Comparison of ENCODE assay signal across 17 mouse cellular contexts in genomic region chr2:92438567-92438966, GRCm38 (mm10). TPM values are rescaled to one million over a fixed set of nuclear protein-coding genes. Genes with fewer than 3 reads are reported as not detected.
DNase-seq lines count a peak whose midpoint lies in the region; ATAC-seq and TF ChIP-seq lines count a peak whose summit lies in the region.
"Had no signal": no experiment of that assay in that cellular context is flagged by ENCODE, and none has a peak within 500 bp of the region (broad histone marks: within the 10 kb centered on the region; RNA-seq: fewer than 3 reads in every experiment).

No protein-coding gene starts in this region.

- H3K4me1 ChIP-seq in liver, embryonic 11.5 days (replicated peaks; ENCODE audit: control insufficient read depth, insufficient read depth, low read length) = peaks cover 18% of the 10 kb centered on the region

- peak overlapping the region; percentile 73 for H3K27ac ChIP-seq in left cerebral cortex, adult 2 months
- H3K27ac ChIP-seq in liver, embryonic 11.5 days (ENCODE audit: low read depth, low read length) = no peak overlapping the region
- H3K27ac ChIP-seq: embryonic facial prominence, embryonic 10.5 days; embryonic facial prominence, embryonic 13.5 days; forebrain, embryonic 12.5 days; forebrain, embryonic 15.5 days; heart, embryonic 10.5 days; heart, embryonic 13.5 days; hindbrain, embryonic 14.5 days; hindbrain, postnatal 0 days had no signal

- no peak overlapping the region for H3K9ac ChIP-seq in liver, embryonic 11.5 days (ENCODE audit: low read depth, low read length)
- H3K9ac ChIP-seq: embryonic facial prominence, embryonic 13.5 days; forebrain, embryonic 12.5 days; forebrain, embryonic 15.5 days; heart, embryonic 13.5 days; hindbrain, embryonic 14.5 days had no signal

- WGBS in liver, embryonic 11.5 days = 65% methylated on average over 3 of the region's 3 CpGs

- no peak overlapping the region for H3K4me2 ChIP-seq in liver, embryonic 11.5 days

- no peaks in the 10 kb centered on the region for H3K36me3 ChIP-seq in liver, embryonic 11.5 days (ENCODE audit: control insufficient read depth, insufficient read depth, low read length)
- H3K36me3 ChIP-seq: embryonic facial prominence, embryonic 10.5 days; embryonic facial prominence, embryonic 13.5 days; forebrain, embryonic 12.5 days; forebrain, embryonic 15.5 days; heart, embryonic 10.5 days; heart, embryonic 13.5 days had no signal

- DNase-seq in frontal cortex, postnatal 10 days (ENCODE audit: low spot score in 2 of 2) = no peak
- DNase-seq in left cerebral cortex, adult 2 months (ENCODE audit: extremely low spot score in 1 of 2, low spot score in 2 of 2) = no peak
- DNase-seq in left cerebral cortex, postnatal 4 days = no peak
- DNase-seq in brain, adult 2 months (ENCODE audit: low read depth, low spot score) = peak; percentile 86
- peak; percentile 79 for DNase-seq in telencephalon, adult 2 months (ENCODE audit: low read depth, low spot score)
- DNase-seq in liver, embryonic 11.5 days (ENCODE audit: low spot score) = no peak

- H3K27me3 ChIP-seq in liver, embryonic 11.5 days (replicated peaks; ENCODE audit: control insufficient read depth, insufficient read depth, low read length) = no peaks in the 10 kb centered on the region
- H3K27me3 ChIP-seq: forebrain, embryonic 15.5 days had no signal

- peak; percentile 28; the same call in 1 of the 2 replicates for ATAC-seq in frontal cortex, adult (ENCODE audit: low TSS enrichment)
- ATAC-seq in liver, embryonic 11.5 days (replicated peaks; ENCODE audit: low FRiP score) = no peak
- ATAC-seq: forebrain, embryonic 15.5 days; hindbrain, postnatal 0 days had no signal

- H3K9me3 ChIP-seq in liver, embryonic 11.5 days (ENCODE audit: control insufficient read depth, low read length) = no peaks in the 10 kb centered on the region
- H3K9me3 ChIP-seq: embryonic facial prominence, embryonic 10.5 days; embryonic facial prominence, embryonic 13.5 days; forebrain, embryonic 12.5 days; forebrain, embryonic 15.5 days; heart, embryonic 10.5 days; heart, embryonic 13.5 days had no signal

- no peak for TF ChIP-seq CTCF in left cerebral cortex, adult 2 months (IDR thresholded peaks at IDR 0.05)

- H3K4me3 ChIP-seq in left cerebral cortex, adult 2 months = no peak overlapping the region
- no peak overlapping the region for H3K4me3 ChIP-seq in liver, embryonic 11.5 days (ENCODE audit: low read depth, low read length)
- H3K4me3 ChIP-seq: erythroblast, embryonic 14.5 days; forebrain, embryonic 12.5 days had no signal

- intact Hi-C loops in left cerebral cortex, adult 2 months (cut with DNase I) = loop anchor here (2.0 to 5.0 kb wide), 2 partner anchors 141 to 452 kb away; no protein-coding TSS in a partner anchor
- intact Hi-C loops in left cerebral cortex, postnatal 4 days (cut with DNase I) = no loop called here

RNA-seq across cellular contexts. Expression of gene Cry2, which starts 4.7 kb away (rescaled TPM):
- total RNA-seq in left cerebral cortex, adult 2 months (2021) = 100 to 1,000 TPM; 126 to 129 TPM
- 10 to 100 TPM; 74.6 to 75.8 TPM for total RNA-seq in left cerebral cortex, postnatal 4 days (2021)
- polyA plus RNA-seq in liver, embryonic 11.5 days (2014; fragmentation: Nextera tagmentation; extraction: Ambion mirVana) = 20.6 and 22.5 TPM in 2 replicates

RNA-seq across cellular contexts. Expression of gene Slc35c1, which starts 21.8 kb away (rescaled TPM):
- 10 to 100 TPM; 16.1 to 16.9 TPM for total RNA-seq in left cerebral cortex, adult 2 months (2021)
- total RNA-seq in left cerebral cortex, postnatal 4 days (2021) = 10 to 100 TPM; 18.0 to 18.1 TPM
- 26.8 and 27.4 TPM in 2 replicates for polyA plus RNA-seq in liver, embryonic 11.5 days (2014; fragmentation: Nextera tagmentation; extraction: Ambion mirVana)

RNA-seq across cellular contexts. Expression of gene Mapk8ip1, which starts 37.5 kb away (rescaled TPM):
- 100 to 1,000 TPM; 340 to 364 TPM for total RNA-seq in left cerebral cortex, adult 2 months (2021)
- 100 to 1,000 TPM; 306 to 339 TPM for total RNA-seq in left cerebral cortex, postnatal 4 days (2021)
- 4.9 and 6.3 TPM in 2 replicates for polyA plus RNA-seq in liver, embryonic 11.5 days (2014; fragmentation: Nextera tagmentation; extraction: Ambion mirVana)
- total RNA-seq: common myeloid progenitor, adult 5-6 weeks had no signal

RNA-seq across cellular contexts. Expression of gene 1700029I15Rik, which starts 56.2 kb away (rescaled TPM):
- 1 to 10 TPM; 5.3 TPM for total RNA-seq in left cerebral cortex, adult 2 months (2021)
- 1 to 10 TPM; 2.8 to 3.2 TPM for total RNA-seq in left cerebral cortex, postnatal 4 days (2021)
- 0.81 and 1.7 TPM in 2 replicates for polyA plus RNA-seq in liver, embryonic 11.5 days (2014; fragmentation: Nextera tagmentation; extraction: Ambion mirVana)

Comparison
In these comparisons a context has a peak if more than half of its experiments do, and no peak if none do; other contexts are left out.
1. DNase-seq: peak in brain, adult 2 months (single experiment) and telencephalon, adult 2 months (single experiment); none in frontal cortex, postnatal 10 days (0 of 2), left cerebral cortex, adult 2 months (0 of 2), left cerebral cortex, postnatal 4 days (single experiment) and liver, embryonic 11.5 days (single experiment).